Mouse (Mus musculus) thymus, adult 2 months (tissue): ENCODE measurements around the gene Hspb9.

ENCODE experiments used
- CTCF ChIP-seq: fragments of 200-500 bp; IDR thresholded peaks from 2 replicates; pipeline ENCODE4 v1.5.1; 2012; ENCODE audit warnings: mild to moderate bottlenecking, control low read depth, low read length, moderate library complexity, borderline replicate concordance; ENCODE audit not compliant: control insufficient read depth, poor library complexity, insufficient read depth; ENCODE audit errors: extremely low read depth
- POLR2A ChIP-seq: fragments of 200-500 bp; IDR thresholded peaks from 2 replicates; pipeline ENCODE4 v1.6.1; 2012; ENCODE audit warnings: mild to moderate bottlenecking, low read length, control low read depth, moderate library complexity; ENCODE audit not compliant: control insufficient read depth, poor library complexity, insufficient read depth; ENCODE audit errors: extremely low read depth

- TF ChIP-seq CTCF (no peak), POLR2A (no peak)
These were observed 3.0 kb downstream of the Hspb9 start for GRCm38 (mm10) chr11:100716649-100717048.
